Mouse (Mus musculus): ENCODE measurements around the gene Gna12.

DNA sequence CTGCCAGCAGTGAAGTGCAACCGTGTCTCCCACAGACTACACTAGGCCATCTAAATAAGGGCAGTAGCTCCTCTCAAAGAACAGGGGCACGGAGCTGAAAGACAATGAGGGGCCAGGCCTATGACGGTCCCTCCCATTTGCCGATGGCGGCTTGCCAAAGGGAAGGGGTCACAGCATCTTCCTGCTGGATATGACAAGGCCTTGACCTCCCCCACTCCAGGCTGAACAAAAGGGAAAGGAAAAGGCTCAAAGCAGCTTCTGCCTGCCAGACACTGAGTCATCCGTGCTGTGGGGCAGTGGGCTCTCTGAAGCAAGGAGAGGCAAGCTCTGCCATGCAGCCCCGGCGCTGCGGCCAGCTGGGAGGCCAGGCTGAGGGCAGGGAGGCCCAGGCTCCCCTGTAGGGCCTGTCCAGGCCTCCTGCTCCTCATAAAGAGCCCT, 62.5 kb downstream of the Gna12 start:
- no peak for TF ChIP-seq CTCF (IDR thresholded peaks at IDR 0.05; ENCODE audit: control insufficient read depth, insufficient read depth, insufficient read length)
- TF ChIP-seq MAX (IDR thresholded peaks at IDR 0.05), result no peak

Measured in C2C12 (cell line).